Mouse (Mus musculus): ENCODE measurements around the gene Castor1. TPM values are rescaled to one million over a fixed set of nuclear protein-coding genes. Genes with fewer than 3 reads are reported as not detected.
A peak's percentile ranks its signal among the peaks of the same experiment; 100 is the strongest.

Gene Castor1
- polyA plus RNA-seq, 1 experiment from 2014 or later: 4.8 TPM

GRCm38 (mm10) chr11:4223393-4224188, 5.6 kb downstream of the Castor1 start:
- H3K36me3 ChIP-seq: no peaks in the 10 kb centered on the region
- H3K27ac ChIP-seq: no peak overlapping the region
- no peak overlapping the region for H3K9ac ChIP-seq
- H3K4me3 ChIP-seq (replicated peaks): no peak overlapping the region; the same call in 1 of the 2 replicates
- peaks cover 17% of the 10 kb centered on the region for H3K4me1 ChIP-seq
- 35% methylated on average over 6 of the region's 7 CpGs for WGBS
- H3K4me2 ChIP-seq: peak overlapping the region; percentile 9; the same call in 1 of the 2 replicates
- H3K27me3 ChIP-seq (replicated peaks): no peaks in the 10 kb centered on the region
- H3K9me3 ChIP-seq: no peaks in the 10 kb centered on the region
- peak; percentile 81 for ATAC-seq (ENCODE audit: insufficient read depth, low FRiP score, low read depth)

- Histone ChIP-seq H3K27ac (no peak overlapping the region), H3K4me1 (peaks cover 11% of the 10 kb centered on the region), H3K4me3 (replicated peaks) (no peak overlapping the region), H3K27me3 (replicated peaks) (no peaks in the 10 kb centered on the region), H3K36me3 (no peaks in the 10 kb centered on the region), H3K9ac (no peak overlapping the region), H3K9me3 (no peaks in the 10 kb centered on the region), H3K4me2 (no peak overlapping the region)
- WGBS: 52% methylated on average over 2 of the region's 2 CpGs
- ATAC-seq (ENCODE audit: insufficient read depth, low FRiP score, low read depth): no peak
These were observed 6.2 kb downstream of the Castor1 start for GRCm38 (mm10) chr11:4224223-4224622.

- H3K4me1 ChIP-seq: 0 out of 2 replicates have a peak, but pooled peaks cover 2% of the 10 kb centered on the region
- 81% methylated on average over 5 of the region's 5 CpGs for WGBS
- no peak overlapping the region for H3K27ac ChIP-seq
- H3K36me3 ChIP-seq: no peaks in the 10 kb centered on the region
- no peak overlapping the region for H3K4me3 ChIP-seq (replicated peaks)
- H3K9ac ChIP-seq: no peak overlapping the region
- H3K4me2 ChIP-seq: no peak overlapping the region
- H3K27me3 ChIP-seq (replicated peaks): no peaks in the 10 kb centered on the region
- H3K9me3 ChIP-seq: no peaks in the 10 kb centered on the region
- no peak for ATAC-seq (ENCODE audit: insufficient read depth, low FRiP score, low read depth)
These were observed 8.7 kb downstream of the Castor1 start for GRCm38 (mm10) chr11:4226569-4227325.

GRCm38 (mm10) chr11:4228463-4228862, 10.4 kb downstream of the Castor1 start:
- no peak overlapping the region for H3K4me2 ChIP-seq
- no peak overlapping the region for H3K4me3 ChIP-seq (replicated peaks)
- no peak overlapping the region for H3K27ac ChIP-seq
- H3K4me1 ChIP-seq: no peaks in the 10 kb centered on the region
- H3K9me3 ChIP-seq: no peaks in the 10 kb centered on the region
- H3K27me3 ChIP-seq (replicated peaks): no peaks in the 10 kb centered on the region
- WGBS: 46% methylated on average over 8 of the region's 8 CpGs
- ATAC-seq (ENCODE audit: insufficient read depth, low FRiP score, low read depth): no peak
- no peaks in the 10 kb centered on the region for H3K36me3 ChIP-seq
- no peak overlapping the region for H3K9ac ChIP-seq

GRCm38 (mm10) chr11:4229841-4230240, 11.8 kb downstream of the Castor1 start:
- Histone ChIP-seq H3K4me1 (no peaks in the 10 kb centered on the region), H3K36me3 (no peaks in the 10 kb centered on the region), H3K9me3 (no peaks in the 10 kb centered on the region), H3K4me2 (no peak overlapping the region), H3K27me3 (replicated peaks) (no peaks in the 10 kb centered on the region), H3K9ac (no peak overlapping the region), H3K4me3 (replicated peaks) (no peak overlapping the region), H3K27ac (no peak overlapping the region)
- no peak for ATAC-seq (ENCODE audit: insufficient read depth, low FRiP score, low read depth)
- WGBS: 67% methylated on average over 4 of the region's 4 CpGs

GRCm38 (mm10) chr11:4231435-4231834, 13.4 kb downstream of the Castor1 start:
- Histone ChIP-seq H3K9ac (no peak overlapping the region), H3K36me3 (no peaks in the 10 kb centered on the region), H3K27ac (no peak overlapping the region), H3K4me1 (no peaks in the 10 kb centered on the region), H3K4me3 (replicated peaks) (no peak overlapping the region), H3K27me3 (replicated peaks) (no peaks in the 10 kb centered on the region), H3K4me2 (no peak overlapping the region), H3K9me3 (no peaks in the 10 kb centered on the region)
- WGBS: 90% methylated on average over 2 of the region's 2 CpGs
- no peak for ATAC-seq (ENCODE audit: insufficient read depth, low FRiP score, low read depth)

GRCm38 (mm10) chr11:4232644-4233043, 14.6 kb downstream of the Castor1 start:
- no peak for ATAC-seq (ENCODE audit: insufficient read depth, low FRiP score, low read depth)
- WGBS: 67% methylated on average over 12 of the region's 12 CpGs

GRCm38 (mm10) chr11:4235052-4235655, 17.1 kb downstream of the Castor1 start:
- H3K9me3 ChIP-seq: no peaks in the 10 kb centered on the region
- no peak for ATAC-seq (ENCODE audit: insufficient read depth, low FRiP score, low read depth)
- H3K9ac ChIP-seq: no peak overlapping the region
- H3K4me2 ChIP-seq: no peak overlapping the region
- no peaks in the 10 kb centered on the region for H3K27me3 ChIP-seq (replicated peaks)
- no peaks in the 10 kb centered on the region for H3K4me1 ChIP-seq
- no peaks in the 10 kb centered on the region for H3K36me3 ChIP-seq
- no peak overlapping the region for H3K27ac ChIP-seq
- no peak overlapping the region for H3K4me3 ChIP-seq (replicated peaks)
- 84% methylated on average over 6 of the region's 6 CpGs for WGBS

More at GRCm38 (mm10) chr11:4232644-4233043, 14.6 kb downstream of the Castor1 start:
- Histone ChIP-seq H3K27ac (no peak overlapping the region), H3K9ac (no peak overlapping the region), H3K4me1 (no peaks in the 10 kb centered on the region), H3K27me3 (replicated peaks) (no peaks in the 10 kb centered on the region), H3K36me3 (no peaks in the 10 kb centered on the region), H3K4me2 (no peak overlapping the region), H3K9me3 (no peaks in the 10 kb centered on the region), H3K4me3 (replicated peaks) (no peak overlapping the region)

- Histone ChIP-seq H3K4me2 (no peak within 1 kb of the TSS), H3K36me3 (no peaks in the 10 kb centered on the region), H3K9ac (no peak within 1 kb of the TSS), H3K9me3 (no peaks in the 10 kb centered on the region), H3K4me1 (no peaks in the 10 kb centered on the region), H3K27me3 (replicated peaks) (no peaks in the 10 kb centered on the region), H3K4me3 (replicated peaks) (no peak within 1 kb of the TSS), H3K27ac (no peak within 1 kb of the TSS)
- WGBS: 61% methylated on average over 16 of the region's 16 CpGs
- ATAC-seq (ENCODE audit: insufficient read depth, low FRiP score, low read depth): no peak
These were observed 17.9 kb downstream of the Castor1 start, which contains the start of gene Osm for GRCm38 (mm10) chr11:4235665-4236545. Gene Osm, plus strand, starts transcription at chr11:4236420.

GRCm38 (mm10) chr11:4236546-4237067, 18.6 kb downstream of the Castor1 start:
- H3K4me3 ChIP-seq (replicated peaks): no peak overlapping the region
- no peaks in the 10 kb centered on the region for H3K27me3 ChIP-seq (replicated peaks)
- H3K4me1 ChIP-seq: no peaks in the 10 kb centered on the region
- no peak for ATAC-seq (ENCODE audit: insufficient read depth, low FRiP score, low read depth)
- WGBS: 87% methylated on average over 21 of the region's 21 CpGs
- H3K9me3 ChIP-seq: no peaks in the 10 kb centered on the region
- H3K4me2 ChIP-seq: no peak overlapping the region
- H3K27ac ChIP-seq: no peak overlapping the region
- H3K36me3 ChIP-seq: no peaks in the 10 kb centered on the region
- no peak overlapping the region for H3K9ac ChIP-seq

- Histone ChIP-seq H3K4me3 (replicated peaks) (no peak overlapping the region), H3K27ac (no peak overlapping the region), H3K36me3 (no peaks in the 10 kb centered on the region), H3K9me3 (no peaks in the 10 kb centered on the region), H3K9ac (no peak overlapping the region), H3K27me3 (replicated peaks) (no peaks in the 10 kb centered on the region), H3K4me2 (0 out of 2 replicates have a peak overlapping the region, but pooled peaks have one; percentile 8), H3K4me1 (no peaks in the 10 kb centered on the region)
- 79% methylated on average over 18 of the region's 18 CpGs for WGBS
- no peak; the same call in 1 of the 2 replicates for ATAC-seq (ENCODE audit: insufficient read depth, low FRiP score, low read depth)
These were observed 19.4 kb downstream of the Castor1 start for GRCm38 (mm10) chr11:4237389-4237912.

Measured in stomach, embryonic 15.5 days (tissue).